Mouse (Mus musculus) brain, embryonic 14.5 days (tissue): ENCODE results near the gene Stard3. TPM values are rescaled to one million over a fixed set of nuclear protein-coding genes. Genes with fewer than 3 reads are reported as not detected.

Experiments used
- DNase-seq: peaks from one replicate; pipeline ENCODE4 v3.0.0-alpha.2; 2011; ENCODE audit warnings: low read depth
- CTCF ChIP-seq: fragments of 200-500 bp; IDR thresholded peaks from 2 replicates; pipeline ENCODE4 v1.5.1; 2012; ENCODE audit warnings: inconsistent platforms, mild to moderate bottlenecking, moderate library complexity, borderline replicate concordance; ENCODE audit not compliant: insufficient read depth, insufficient read length; ENCODE audit errors: extremely low read depth
- POLR2A ChIP-seq: fragments of 200-500 bp; IDR thresholded peaks from 2 replicates; pipeline ENCODE4 v1.6.1; 2012; ENCODE audit warnings: mild to moderate bottlenecking, inconsistent platforms, borderline replicate concordance; ENCODE audit not compliant: poor library complexity, insufficient read depth, insufficient read length, severe bottlenecking; ENCODE audit errors: extremely low read depth
- polyA plus RNA-seq: library from polyadenylated mRNA; depleted of rRNA; stranded (reverse); fragments of >200 nt; gene quantifications from 2 replicates; pipeline ENCODE4 v1.2.3, GENCODE M21; 2012

Stard3 gene
- polyA plus RNA-seq, 1 experiment, result 66.1 TPM

DNA sequence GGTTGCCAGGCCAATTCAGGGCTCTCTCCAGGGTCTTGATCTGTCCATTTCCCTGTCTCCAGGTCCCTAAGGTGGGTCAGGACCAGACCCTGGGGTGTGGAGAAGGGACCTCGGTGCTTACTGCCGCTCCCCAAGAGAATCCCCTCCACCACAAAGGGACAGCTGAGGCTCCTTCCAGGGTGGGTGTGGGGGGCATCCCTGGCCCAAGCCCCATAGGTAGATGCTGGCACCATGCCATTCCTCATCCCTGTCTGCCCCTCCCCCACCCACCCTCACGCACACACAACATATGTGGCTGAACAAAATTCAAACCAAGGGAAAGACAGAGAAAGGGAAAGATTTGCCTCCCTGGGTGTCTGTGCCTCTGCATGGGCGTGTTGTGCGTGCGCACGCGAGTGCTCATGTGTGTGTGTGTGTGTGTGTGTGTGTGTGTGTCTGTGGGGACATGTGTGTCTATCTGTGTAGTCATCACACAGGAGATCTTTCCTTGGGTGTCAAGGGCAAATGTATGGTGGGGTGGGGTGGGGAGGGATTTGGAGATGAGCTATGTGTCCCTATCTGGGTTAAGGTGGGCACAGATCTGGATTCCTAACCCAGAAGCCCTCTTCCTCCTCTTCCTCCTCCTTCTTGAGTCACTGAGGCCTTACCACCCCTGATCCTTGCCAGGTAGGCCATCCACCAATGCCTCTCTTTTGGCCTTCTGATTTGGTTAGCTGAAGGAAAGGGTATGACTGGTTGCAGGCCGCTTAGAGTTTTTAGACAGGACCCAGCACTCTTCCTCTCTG, 28.0 kb upstream of the Stard3 start:
- no peak for TF ChIP-seq CTCF
- no peak for TF ChIP-seq POLR2A
- DNase-seq, result no peak

DNA sequence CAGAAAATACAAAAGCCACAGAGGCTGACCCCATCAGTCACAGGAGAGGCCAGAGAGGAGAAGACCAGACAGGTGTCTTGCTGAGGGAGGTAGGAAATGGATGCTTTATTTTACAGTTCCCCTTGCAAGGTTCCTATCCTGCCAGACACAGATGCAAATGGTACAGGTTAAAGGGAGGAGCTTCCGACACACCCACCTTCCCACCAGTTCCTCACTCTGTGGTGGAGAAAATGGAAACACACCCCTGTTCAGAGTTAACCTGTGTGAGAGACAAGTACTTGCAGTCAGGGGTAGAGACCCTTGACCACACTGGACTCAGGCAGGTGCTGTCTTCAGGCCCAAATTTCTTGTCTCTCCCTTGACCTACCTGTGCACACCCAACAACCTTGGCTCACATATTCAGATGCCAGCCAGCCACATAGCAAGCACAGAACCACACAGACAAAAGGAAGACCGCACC, 27.4 kb upstream of the Stard3 start:
- no peak for TF ChIP-seq POLR2A
- no peak for DNase-seq

DNA sequence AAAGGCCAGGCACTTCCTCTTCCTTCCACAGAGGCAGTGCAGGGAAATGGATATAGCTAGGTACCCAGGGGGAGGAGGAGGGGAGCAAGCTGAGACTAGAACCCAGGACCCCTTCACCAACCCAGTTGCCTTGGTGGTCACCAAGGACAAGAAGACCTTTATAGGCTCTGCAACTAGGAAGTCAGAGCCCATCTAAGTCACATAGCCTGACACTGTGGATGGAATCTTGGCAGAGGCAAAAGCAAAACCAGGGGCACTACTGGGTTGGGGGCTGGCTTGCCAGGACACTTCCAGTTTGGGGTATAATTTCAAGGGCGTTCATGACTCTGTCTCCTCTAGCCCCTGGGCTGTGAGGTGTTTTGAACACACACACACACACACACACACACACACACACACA, 26.8 kb upstream of the Stard3 start:
- TF ChIP-seq CTCF, result no peak
- TF ChIP-seq POLR2A, result no peak
- no peak for DNase-seq

DNA sequence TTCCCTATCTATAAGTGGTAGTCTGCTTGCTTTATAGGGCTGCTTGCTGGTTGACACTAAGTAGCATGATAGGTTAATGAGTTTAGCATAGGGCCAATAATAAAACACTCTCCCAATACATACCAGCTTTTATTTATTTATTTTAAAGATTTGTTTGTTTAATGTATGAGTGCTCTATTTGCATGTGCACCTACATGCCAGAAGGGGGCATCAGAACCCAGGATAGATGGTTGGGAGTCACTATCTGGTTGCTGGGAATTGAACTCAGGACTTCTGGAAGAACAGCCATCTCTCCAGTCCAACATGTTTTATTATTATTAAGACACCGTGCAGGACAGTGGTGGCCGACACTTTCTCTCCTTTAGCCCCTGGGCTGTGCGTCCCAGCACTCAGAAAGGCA, 26.0 kb upstream of the Stard3 start:
- no peak for DNase-seq
- TF ChIP-seq CTCF (no peak), POLR2A (no peak)

DNA sequence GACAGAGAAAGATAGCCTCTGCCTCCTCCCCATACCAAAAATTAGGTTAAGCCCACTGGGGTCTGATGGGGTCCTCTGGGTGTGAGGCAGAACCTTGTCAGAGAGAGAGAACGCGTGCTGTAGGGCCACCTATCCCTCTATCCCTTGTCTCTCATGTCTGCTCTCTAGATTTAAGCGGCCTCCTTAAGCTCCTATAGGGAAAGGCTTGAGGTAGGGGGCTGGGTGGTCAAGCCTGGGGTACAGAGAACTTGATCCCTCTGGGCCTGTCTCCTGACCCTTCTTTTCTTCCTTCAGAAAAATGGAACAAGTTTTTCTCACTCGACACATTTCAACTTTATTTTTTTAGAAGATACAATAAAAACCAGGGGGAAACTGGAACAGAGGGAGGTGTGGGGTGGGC, 25.3 kb upstream of the Stard3 start:
- DNase-seq, result no peak
- no peak for TF ChIP-seq CTCF
- no peak for TF ChIP-seq POLR2A

DNA sequence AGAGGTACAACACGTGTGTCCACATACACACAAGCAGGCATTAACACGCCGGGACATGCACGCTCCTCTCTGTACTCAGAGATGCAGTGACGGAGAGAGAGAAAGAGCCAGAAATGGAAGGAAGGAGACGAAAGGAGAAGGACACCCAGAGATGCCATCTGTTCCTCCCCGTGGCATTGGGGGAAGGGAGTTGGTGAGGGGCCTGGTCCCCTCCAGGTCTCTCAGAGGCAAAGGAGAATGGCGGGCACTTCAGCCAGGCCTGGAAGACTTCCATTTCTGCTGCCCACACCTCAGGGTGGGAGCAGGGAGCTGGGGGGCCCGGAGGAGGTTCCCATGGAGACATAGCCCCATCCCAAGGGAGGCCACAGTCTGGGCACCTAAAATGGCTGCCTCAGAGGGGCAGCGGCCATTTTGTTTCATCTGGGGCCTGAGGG, 24.9 kb upstream of the Stard3 start:
- TF ChIP-seq POLR2A, result no peak
- TF ChIP-seq CTCF, result no peak

DNA sequence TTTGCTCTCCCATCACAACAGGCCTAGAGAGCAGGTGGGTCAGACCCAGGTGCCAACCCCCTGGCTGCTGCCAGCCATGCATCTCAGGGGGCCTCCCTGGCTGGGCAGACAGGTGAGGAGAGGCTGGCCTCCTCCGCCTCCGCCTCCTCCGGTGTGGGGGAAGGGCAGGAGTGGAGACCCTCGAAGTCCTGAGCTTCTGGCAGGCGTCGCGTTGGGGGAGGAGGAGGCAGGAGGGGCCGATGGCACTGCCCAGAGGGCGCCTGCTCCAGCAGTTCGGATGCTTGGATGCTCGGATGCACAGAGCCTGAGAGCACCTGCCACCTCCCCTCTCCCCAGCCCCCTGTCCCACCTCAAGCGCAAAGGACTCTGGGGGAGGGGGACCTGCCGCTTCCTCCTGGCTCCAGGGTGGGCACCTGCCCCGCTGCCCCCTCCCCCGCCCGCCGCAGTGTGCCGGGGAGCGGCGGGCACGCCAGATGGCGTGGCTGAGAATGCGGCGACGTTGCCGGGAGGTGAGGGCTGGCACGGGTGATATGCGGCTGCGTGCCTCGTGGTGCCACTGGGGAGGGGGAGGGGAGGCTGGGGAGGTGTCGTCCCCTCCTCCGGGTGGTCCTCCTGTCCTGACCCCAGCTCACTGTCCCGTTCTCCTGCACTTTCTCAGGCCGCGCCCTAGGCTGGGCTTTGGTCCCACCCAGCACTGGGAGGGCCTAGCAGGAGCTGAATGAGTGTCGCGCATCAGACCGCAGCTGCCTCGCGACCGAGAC, 24.0 kb upstream of the Stard3 start:
- DNase-seq, result peak; percentile 82
- TF ChIP-seq CTCF (no peak), POLR2A (no peak)

More for the DNA sequence above, 24.9 kb upstream of the Stard3 start:
- DNase-seq, result peak; percentile 58

DNA sequence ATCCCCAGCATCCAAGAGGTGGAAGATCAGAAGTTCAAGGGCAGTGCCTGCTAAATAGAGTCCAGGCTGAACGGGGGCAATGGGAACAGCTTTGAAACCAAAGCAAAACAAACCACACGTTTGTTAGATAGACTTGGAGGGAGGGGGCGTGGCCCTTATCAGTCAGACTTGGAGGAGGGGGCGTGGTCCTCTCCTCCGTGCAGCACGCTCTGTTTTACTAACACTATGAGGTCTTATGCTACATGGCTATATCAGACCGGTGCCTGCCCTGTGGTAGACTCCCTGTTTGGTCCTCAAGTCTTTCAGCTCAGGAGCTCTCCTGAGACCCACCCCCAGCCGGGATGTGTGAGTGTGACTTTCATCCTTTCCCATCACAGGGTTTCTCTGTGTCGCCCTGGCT, 22.9 kb upstream of the Stard3 start:
- TF ChIP-seq CTCF (no peak), POLR2A (no peak)
- DNase-seq, result peak; percentile 61

DNA sequence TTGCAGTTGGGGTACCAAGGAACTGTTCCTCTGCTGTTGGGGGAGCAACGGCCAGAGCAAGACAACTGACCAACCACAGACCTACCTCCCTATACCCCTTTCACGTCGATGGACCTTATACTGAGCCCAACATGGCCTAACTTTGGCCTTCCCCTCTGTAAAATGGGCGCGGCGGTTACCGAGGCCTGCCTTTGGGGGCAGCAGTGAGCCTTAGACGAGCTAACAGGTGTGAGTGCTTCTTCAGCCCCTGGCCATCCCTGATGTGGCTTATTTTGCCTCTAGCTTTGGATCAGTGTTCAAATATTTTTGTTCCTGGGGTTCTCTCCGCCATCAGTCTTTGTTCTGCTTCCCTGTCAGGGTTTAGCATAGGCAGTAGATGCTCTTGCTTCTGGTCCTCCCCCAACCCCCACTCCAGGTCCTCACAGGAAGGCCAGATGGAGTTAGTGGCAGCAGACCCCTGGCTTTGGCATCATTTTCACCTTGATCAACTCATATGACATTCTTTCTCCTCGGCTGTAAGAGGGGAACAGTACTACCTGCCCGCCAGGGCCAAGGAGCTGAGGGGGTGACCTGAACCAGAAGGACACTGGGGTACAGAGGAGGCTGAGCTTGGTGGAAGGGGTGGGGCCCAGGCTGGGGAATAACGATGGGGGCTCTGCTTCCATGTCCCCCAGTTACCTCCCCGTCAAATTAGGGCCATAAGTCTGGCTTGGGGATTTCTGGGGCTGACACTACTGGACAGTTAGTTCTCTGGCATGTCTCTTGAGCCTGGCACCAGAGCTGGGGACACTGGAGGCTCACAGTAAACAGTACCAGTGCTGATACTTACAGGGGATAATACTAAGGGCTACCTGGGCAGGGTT, 21.7 kb upstream of the Stard3 start:
- TF ChIP-seq CTCF (peak; percentile 44; the same call in 1 of the 2 replicates), POLR2A (no peak)

DNA sequence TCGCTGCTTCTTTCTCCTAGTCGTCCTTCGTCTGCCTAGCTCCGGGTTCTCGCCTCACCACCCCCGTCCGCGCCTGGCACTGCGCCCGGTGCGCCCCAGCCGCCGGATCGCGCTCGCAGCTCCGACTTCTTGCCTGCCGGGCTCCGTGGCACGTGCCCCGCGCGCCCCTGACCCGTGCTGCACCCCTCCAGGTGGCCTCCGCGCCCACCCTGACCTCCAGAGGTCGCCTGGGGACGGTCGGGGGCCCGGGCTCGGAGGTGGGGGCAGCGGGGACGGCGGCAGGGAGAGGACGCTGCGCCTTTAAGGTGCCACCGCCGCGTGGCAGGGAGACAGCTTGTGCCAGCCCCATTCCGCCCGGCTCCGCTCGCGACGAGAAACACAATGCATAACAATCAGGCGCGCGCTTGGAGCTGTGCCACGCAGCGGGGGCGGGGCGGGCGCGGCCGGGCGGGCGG, 19.6 kb upstream of the Stard3 start:
- TF ChIP-seq CTCF (no peak), POLR2A (no peak)
- DNase-seq, result peak; percentile 87

More for the DNA sequence above, 21.7 kb upstream of the Stard3 start:
- DNase-seq, result no peak

DNA sequence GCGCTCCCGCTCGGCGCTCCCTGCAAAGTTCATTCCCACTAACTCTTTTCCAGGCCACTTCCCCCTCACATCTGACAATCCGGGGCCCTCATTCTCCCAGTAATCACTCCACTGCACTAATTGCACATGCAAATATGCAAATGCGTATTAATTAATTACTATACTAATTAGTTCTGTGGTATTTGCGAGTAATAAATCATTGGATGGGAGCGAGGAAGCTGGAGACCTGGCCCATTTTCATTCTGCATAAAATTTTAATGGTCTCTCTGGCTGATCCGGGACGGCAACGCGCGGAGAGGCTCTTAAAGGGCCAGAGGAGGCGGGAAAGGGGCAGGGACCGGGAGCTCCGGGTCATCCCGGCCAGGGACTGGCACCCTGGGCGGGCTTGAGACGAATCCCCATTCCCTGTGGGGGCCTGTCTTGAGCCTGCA, 19.1 kb upstream of the Stard3 start:
- TF ChIP-seq POLR2A (no peak), CTCF (no peak)
- DNase-seq, result peak; percentile 92

DNA sequence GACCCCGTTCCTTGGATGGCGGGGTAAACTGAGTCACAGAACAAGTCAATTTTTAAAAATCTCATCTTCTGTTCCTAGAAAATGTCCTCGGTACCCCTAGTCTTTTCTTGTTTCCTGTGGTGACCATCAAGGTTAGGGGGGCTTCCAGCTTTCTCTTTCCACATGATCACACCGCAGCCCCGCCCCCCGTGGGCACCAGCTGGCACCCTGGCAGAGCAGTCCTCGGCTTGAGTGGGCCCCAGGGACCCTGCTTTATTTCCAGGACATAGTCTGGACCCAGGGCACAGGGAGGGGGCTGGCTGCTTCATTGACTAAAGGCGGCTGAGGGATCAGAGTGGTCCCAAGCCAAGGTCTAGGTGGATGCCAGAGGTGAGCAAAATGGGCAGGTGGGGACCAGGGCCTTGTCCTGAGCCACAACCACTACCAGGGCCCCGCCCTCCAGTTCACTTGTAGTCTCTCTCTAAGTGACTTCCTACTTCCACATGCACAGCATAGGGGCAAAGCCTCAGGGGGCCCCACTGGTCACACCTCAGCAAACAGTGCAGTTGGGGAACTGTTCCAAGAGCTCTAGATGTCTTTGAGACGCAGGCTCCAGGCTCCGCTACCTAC, 18.4 kb upstream of the Stard3 start:
- peak; percentile 63 for DNase-seq
- TF ChIP-seq CTCF, result no peak
- no peak for TF ChIP-seq POLR2A
